Mouse (Mus musculus) heart, postnatal 0 days (tissue): ENCODE data around the gene Fgfr2.

Experiments
- CTCF ChIP-seq: IDR thresholded peaks from 2 replicates; pipeline ENCODE4 v1.5.1; 2016; ENCODE audit warnings: antibody characterized with exemption, control low read depth, low read depth
- EP300 ChIP-seq: IDR thresholded peaks from 2 replicates; pipeline ENCODE4 v1.6.1; 2016; ENCODE audit warnings: antibody characterized with exemption, low read depth

- TF ChIP-seq CTCF (no peak), EP300 (no peak)
These were observed 724.7 kb downstream of the Fgfr2 start for GRCm38 (mm10) chr7:132398487-132398886.
